Mouse (Mus musculus): ENCODE measurements around the gene Snd1. TPM values are rescaled to one million over a fixed set of nuclear protein-coding genes. Genes with fewer than 3 reads are reported as not detected.

Snd1 gene
- polyA plus RNA-seq, 1 experiment from 2014 or later, result 80.1 TPM

DNA sequence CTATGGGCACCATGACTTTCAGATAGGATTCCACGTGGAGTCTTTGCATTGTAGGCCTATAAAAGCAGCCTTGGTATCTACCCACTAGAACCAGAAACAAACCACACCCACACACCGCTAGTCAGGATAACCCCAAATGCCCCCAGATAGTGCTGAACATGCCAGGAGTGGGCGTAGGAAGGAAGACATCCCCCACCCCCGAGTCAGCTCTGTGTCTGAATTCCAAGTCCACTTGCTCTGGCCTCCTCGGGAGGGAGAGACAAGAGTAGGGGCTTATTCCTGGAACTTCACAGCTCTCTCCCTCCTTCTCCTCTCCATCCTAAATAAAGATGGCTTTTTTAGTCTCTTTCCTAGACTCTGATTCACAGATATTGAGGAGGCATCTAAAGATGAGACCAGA is 494.7 kb downstream of the Snd1 start:
- Histone ChIP-seq H3K9ac (no peak overlapping the region), H3K4me1 (peaks cover 7% of the 10 kb centered on the region; the same call in 1 of the 2 replicates), H3K27ac (no peak overlapping the region), H3K4me3 (no peak overlapping the region), H3K9me3 (replicated peaks) (no peaks in the 10 kb centered on the region), H3K36me3 (ENCODE audit: poor library complexity, severe bottlenecking) (no peaks in the 10 kb centered on the region), H3K27me3 (no peaks in the 10 kb centered on the region), H3K4me2 (no peak overlapping the region)
- WGBS, result 77% methylated on average over 5 of the region's 5 CpGs
- no peak for ATAC-seq

- peaks cover 7% of the 10 kb centered on the region; the same call in 1 of the 2 replicates for H3K4me1 ChIP-seq
- no peaks in the 10 kb centered on the region for H3K36me3 ChIP-seq (ENCODE audit: poor library complexity, severe bottlenecking)
- no peaks in the 10 kb centered on the region for H3K9me3 ChIP-seq (replicated peaks)
- H3K27ac ChIP-seq, result no peak overlapping the region
- ATAC-seq, result 0 out of 2 replicates have a peak, but pooled peaks have one; percentile 45
- no peaks in the 10 kb centered on the region for H3K27me3 ChIP-seq
- H3K9ac ChIP-seq, result no peak overlapping the region
- no peak overlapping the region for H3K4me2 ChIP-seq
- WGBS, result 30% methylated on average over 4 of the region's 4 CpGs
- no peak overlapping the region for H3K4me3 ChIP-seq
These were observed 495.8 kb downstream of the Snd1 start for GRCm38 (mm10) chr6:28970711-28971110.

DNA sequence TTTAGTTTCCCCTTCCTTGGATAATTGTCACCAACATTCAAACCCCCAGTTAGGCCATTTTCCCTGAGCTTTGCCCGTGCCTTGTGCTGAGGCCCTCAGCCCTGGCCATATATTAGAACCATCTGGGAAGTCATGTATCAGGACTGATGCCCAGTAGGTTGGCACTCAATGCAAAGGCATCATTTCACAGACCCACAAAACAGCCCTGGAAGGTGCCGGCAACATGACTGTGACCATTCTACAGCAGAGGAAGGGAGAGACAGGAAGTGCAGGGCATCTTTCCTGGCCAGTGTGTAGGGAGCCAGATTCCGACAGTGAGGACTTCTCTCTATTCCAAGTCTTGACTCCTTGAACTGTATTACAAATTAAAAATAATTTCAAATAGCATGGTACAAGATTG is 499.6 kb downstream of the Snd1 start:
- Histone ChIP-seq H3K9ac (no peak overlapping the region), H3K4me3 (no peak overlapping the region), H3K4me2 (no peak overlapping the region), H3K9me3 (replicated peaks) (no peaks in the 10 kb centered on the region), H3K27me3 (peaks cover 11% of the 10 kb centered on the region; the same call in 1 of the 2 replicates), H3K36me3 (ENCODE audit: poor library complexity, severe bottlenecking) (no peaks in the 10 kb centered on the region), H3K4me1 (peaks cover 7% of the 10 kb centered on the region; the same call in 1 of the 2 replicates), H3K27ac (no peak overlapping the region)
- ATAC-seq, result no peak
- 94% methylated on average over 3 of the region's 3 CpGs for WGBS

DNA sequence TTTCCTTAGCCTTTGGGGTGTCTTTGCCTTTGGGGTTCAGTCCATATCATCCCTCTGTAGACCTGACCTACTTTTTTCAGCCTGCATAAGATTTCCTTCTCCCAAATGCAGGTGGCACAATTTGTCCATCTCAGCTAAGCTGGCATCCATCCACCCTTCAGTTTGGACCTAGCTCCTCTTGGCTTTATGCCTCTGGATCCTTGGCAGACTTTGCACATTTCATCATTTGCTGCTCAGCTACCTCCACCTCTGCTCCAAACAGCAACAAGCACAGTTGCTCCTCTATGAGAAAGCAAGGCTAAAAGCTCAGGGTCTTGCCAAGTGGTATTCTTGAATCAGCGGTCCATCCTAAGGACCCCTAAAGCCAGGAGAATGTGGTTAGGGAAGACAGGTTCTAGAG is 500.2 kb downstream of the Snd1 start:
- no peak for ATAC-seq

DNA sequence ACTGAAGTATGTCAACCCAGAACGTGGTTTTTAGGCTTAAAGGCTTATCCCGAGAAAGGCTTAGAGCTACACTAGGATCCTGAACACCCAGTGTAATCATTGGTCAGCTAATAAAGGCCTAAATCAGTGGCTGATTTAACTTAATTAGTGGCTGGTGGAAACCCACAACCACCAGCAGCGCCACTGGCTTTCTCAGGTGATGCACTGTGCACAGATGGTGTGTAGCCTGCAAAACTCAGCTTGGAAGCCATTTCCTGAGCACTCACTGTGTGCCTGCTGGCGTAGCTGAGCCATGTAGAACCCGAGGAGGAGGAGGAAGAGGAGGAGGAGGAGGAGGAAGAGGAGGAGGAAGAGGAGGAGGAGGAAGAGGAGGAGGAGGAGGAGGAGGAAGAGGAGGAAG is 503.1 kb downstream of the Snd1 start:
- Histone ChIP-seq H3K36me3 (ENCODE audit: poor library complexity, severe bottlenecking) (no peaks in the 10 kb centered on the region), H3K4me3 (no peak overlapping the region), H3K4me2 (no peak overlapping the region), H3K27ac (no peak overlapping the region), H3K27me3 (peaks cover 27% of the 10 kb centered on the region), H3K9me3 (replicated peaks) (no peaks in the 10 kb centered on the region), H3K9ac (no peak overlapping the region), H3K4me1 (peaks cover 16% of the 10 kb centered on the region)
- no peak for ATAC-seq
- 34% methylated on average over 4 of the region's 5 CpGs for WGBS

More for the DNA sequence above, 500.2 kb downstream of the Snd1 start:
- no peaks in the 10 kb centered on the region for H3K9me3 ChIP-seq (replicated peaks)
- H3K27me3 ChIP-seq, result peaks cover 11% of the 10 kb centered on the region; the same call in 1 of the 2 replicates
- H3K27ac ChIP-seq, result no peak overlapping the region
- no peak overlapping the region for H3K9ac ChIP-seq
- WGBS, result 83% methylated on average over 1 of the region's 1 CpGs
- no peaks in the 10 kb centered on the region for H3K36me3 ChIP-seq (ENCODE audit: poor library complexity, severe bottlenecking)
- H3K4me2 ChIP-seq, result no peak overlapping the region
- H3K4me1 ChIP-seq, result peaks cover 10% of the 10 kb centered on the region; the same call in 1 of the 2 replicates
- H3K4me3 ChIP-seq, result no peak overlapping the region

GRCm38 (mm10) chr6:28978881-28979280 is 503.9 kb downstream of the Snd1 start:
- WGBS, result 91% methylated on average over 3 of the region's 3 CpGs
- H3K9ac ChIP-seq, result no peak overlapping the region
- peaks cover 33% of the 10 kb centered on the region for H3K27me3 ChIP-seq
- no peaks in the 10 kb centered on the region for H3K36me3 ChIP-seq (ENCODE audit: poor library complexity, severe bottlenecking)
- ATAC-seq, result no peak
- no peak overlapping the region for H3K4me2 ChIP-seq
- peaks cover 16% of the 10 kb centered on the region for H3K4me1 ChIP-seq
- H3K9me3 ChIP-seq (replicated peaks), result no peaks in the 10 kb centered on the region
- H3K27ac ChIP-seq, result no peak overlapping the region
- H3K4me3 ChIP-seq, result no peak overlapping the region

DNA sequence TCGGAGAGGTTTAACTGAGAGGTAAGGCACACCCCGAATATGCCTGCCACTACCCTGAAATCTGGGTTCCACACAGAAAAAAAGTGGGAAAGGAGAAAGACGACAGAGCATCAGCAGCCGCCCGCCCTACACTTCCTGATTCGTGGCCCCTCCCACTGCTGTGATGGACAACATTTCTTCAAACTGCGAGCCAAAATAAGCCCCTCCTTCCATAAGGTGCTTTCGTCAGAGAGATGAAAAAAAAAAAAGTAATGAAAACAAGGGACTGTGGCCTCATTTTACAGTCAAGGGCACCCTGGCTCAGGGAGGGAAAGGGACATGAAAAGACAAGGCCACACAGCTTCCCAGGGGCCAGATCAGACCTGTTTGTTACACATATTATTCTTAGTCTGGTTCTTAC is 504.6 kb downstream of the Snd1 start:
- Histone ChIP-seq H3K4me2 (no peak overlapping the region), H3K36me3 (ENCODE audit: poor library complexity, severe bottlenecking) (no peaks in the 10 kb centered on the region), H3K4me1 (peaks cover 16% of the 10 kb centered on the region), H3K27me3 (peaks cover 33% of the 10 kb centered on the region), H3K27ac (no peak overlapping the region), H3K9me3 (replicated peaks) (no peaks in the 10 kb centered on the region), H3K9ac (no peak overlapping the region), H3K4me3 (no peak overlapping the region)
- ATAC-seq, result no peak
- WGBS, result 74% methylated on average over 8 of the region's 8 CpGs

- H3K27me3 ChIP-seq, result peaks cover 33% of the 10 kb centered on the region
- peak; percentile 46 for ATAC-seq
- 3% methylated on average over 14 of the region's 14 CpGs for WGBS
These were observed 505.3 kb downstream of the Snd1 start for GRCm38 (mm10) chr6:28980219-28980618.

GRCm38 (mm10) chr6:28980750-28981584 is 506.0 kb downstream of the Snd1 start:
- peak; percentile 86 for ATAC-seq
- under 1% methylated on average over 56 of the region's 56 CpGs for WGBS
- peak overlapping the region; percentile 65 for H3K27ac ChIP-seq

More at GRCm38 (mm10) chr6:28980219-28980618, 505.3 kb downstream of the Snd1 start:
- peak overlapping the region; percentile 56 for H3K4me3 ChIP-seq
- H3K9ac ChIP-seq, result peak overlapping the region; percentile 75
- peak overlapping the region; percentile 83 for H3K4me2 ChIP-seq
- no peaks in the 10 kb centered on the region for H3K9me3 ChIP-seq (replicated peaks)
- peak overlapping the region; percentile 65; the same call in 1 of the 2 replicates for H3K27ac ChIP-seq
- H3K36me3 ChIP-seq (ENCODE audit: poor library complexity, severe bottlenecking), result no peaks in the 10 kb centered on the region
- H3K4me1 ChIP-seq, result peaks cover 16% of the 10 kb centered on the region

GRCm38 (mm10) chr6:28981585-28981948 is 506.6 kb downstream of the Snd1 start:
- H3K36me3 ChIP-seq (ENCODE audit: poor library complexity, severe bottlenecking), result no peaks in the 10 kb centered on the region
- WGBS, result 1% methylated on average over 18 of the region's 18 CpGs
- H3K27ac ChIP-seq, result no peak overlapping the region
- peaks cover 16% of the 10 kb centered on the region for H3K4me1 ChIP-seq
- no peak; the same call in 1 of the 2 replicates for ATAC-seq
- peaks cover 33% of the 10 kb centered on the region for H3K27me3 ChIP-seq
- peak overlapping the region; percentile 83 for H3K4me2 ChIP-seq
- H3K9ac ChIP-seq, result peak overlapping the region; percentile 75
- H3K4me3 ChIP-seq, result peak overlapping the region; percentile 56
- no peaks in the 10 kb centered on the region for H3K9me3 ChIP-seq (replicated peaks)

More at GRCm38 (mm10) chr6:28980750-28981584, 506.0 kb downstream of the Snd1 start:
- Histone ChIP-seq H3K4me2 (peak overlapping the region; percentile 83), H3K27me3 (peaks cover 33% of the 10 kb centered on the region), H3K4me3 (peak overlapping the region; percentile 56), H3K9ac (peak overlapping the region; percentile 75), H3K36me3 (ENCODE audit: poor library complexity, severe bottlenecking) (no peaks in the 10 kb centered on the region), H3K9me3 (replicated peaks) (no peaks in the 10 kb centered on the region), H3K4me1 (peaks cover 16% of the 10 kb centered on the region)

- Histone ChIP-seq H3K9me3 (replicated peaks) (no peaks in the 10 kb centered on the region), H3K9ac (no peak overlapping the region), H3K4me3 (peak overlapping the region; percentile 56), H3K4me2 (peak overlapping the region; percentile 83), H3K4me1 (peaks cover 16% of the 10 kb centered on the region), H3K27me3 (peaks cover 32% of the 10 kb centered on the region), H3K27ac (no peak overlapping the region), H3K36me3 (ENCODE audit: poor library complexity, severe bottlenecking) (no peaks in the 10 kb centered on the region)
- no peak for ATAC-seq
- WGBS, result 11% methylated on average over 18 of the region's 18 CpGs
These were observed 507.2 kb downstream of the Snd1 start for GRCm38 (mm10) chr6:28981966-28982701.

- Histone ChIP-seq H3K4me3 (no peak overlapping the region), H3K36me3 (ENCODE audit: poor library complexity, severe bottlenecking) (no peaks in the 10 kb centered on the region), H3K4me1 (peaks cover 16% of the 10 kb centered on the region), H3K9ac (no peak overlapping the region), H3K4me2 (0 out of 2 replicates have a peak overlapping the region, but pooled peaks have one; percentile 83), H3K9me3 (replicated peaks) (no peaks in the 10 kb centered on the region), H3K27ac (no peak overlapping the region), H3K27me3 (peaks cover 28% of the 10 kb centered on the region)
- ATAC-seq, result no peak
- 93% methylated on average over 1 of the region's 1 CpGs for WGBS
These were observed 507.9 kb downstream of the Snd1 start for GRCm38 (mm10) chr6:28982817-28983216.
